Mouse (Mus musculus) left cerebral cortex, postnatal 10 days (tissue): ENCODE data around the gene Kbtbd12. TPM values are rescaled to one million over a fixed set of nuclear protein-coding genes. Genes with fewer than 3 reads are reported as not detected.

Experiments
- DNase-seq, 2 experiments: peaks; one replicate each; pipeline ENCODE4 v3.0.0; 2021 to 2022; ENCODE audit warnings: low spot score in 2 of 2, mixed read lengths in 1 of 2; ENCODE audit errors: extremely low spot score in 1 of 2
- intact Hi-C: fragments of 180-260 bp; cut with DNase I; formaldehyde crosslinking; loops from one replicate; pipeline ENCODE4 v1.15.1; 2025
- total RNA-seq, 2 experiments: library from RNA; stranded (reverse); gene quantifications; 2 replicates each; pipeline ENCODE4 v1.2.3; 2021

Gene Kbtbd12
- total RNA-seq, 2 experiments from 2014 or later: 0.20 to 0.56 TPM

DNA sequence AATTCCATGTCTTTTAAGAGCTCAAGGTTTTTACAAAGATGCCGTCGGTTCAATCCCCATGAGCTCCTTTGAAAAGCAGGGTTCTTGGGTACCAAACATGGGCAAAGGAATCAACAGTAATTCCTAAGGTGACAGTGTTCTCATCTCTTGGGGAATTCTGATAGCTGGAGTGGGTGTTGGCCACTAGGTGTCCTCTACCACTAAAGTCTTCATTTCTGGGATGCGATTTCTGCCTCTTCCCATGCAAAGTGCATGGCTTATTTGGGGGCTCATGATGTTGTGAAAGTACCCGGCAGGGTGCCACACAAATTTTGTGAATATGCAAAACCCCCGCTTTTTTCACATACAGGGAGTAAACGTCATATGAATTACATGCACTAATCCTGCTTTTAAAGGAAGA, 72.7 kb downstream of the Kbtbd12 start:
- no peak for DNase-seq
- intact Hi-C loops: no loop called here

DNA sequence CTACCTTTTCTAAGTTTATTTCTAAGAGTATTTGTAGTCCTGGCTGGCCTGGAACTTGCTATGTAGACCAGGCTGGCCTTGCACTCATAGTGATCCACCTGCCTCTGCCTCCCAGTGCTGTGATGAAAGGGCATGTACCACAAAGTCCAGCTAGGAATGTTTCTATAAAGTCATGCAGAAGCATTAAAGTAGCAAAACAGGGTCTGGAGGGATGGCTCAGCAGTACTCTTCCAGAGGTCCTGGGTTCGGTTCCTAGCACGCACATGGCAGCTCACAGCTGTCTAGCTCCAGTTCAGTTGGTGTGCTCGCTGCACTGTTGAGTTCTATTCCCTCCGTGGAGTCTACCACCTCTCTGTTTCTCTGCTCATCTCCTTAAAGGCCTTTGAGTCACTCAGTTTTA, 77.6 kb downstream of the Kbtbd12 start:
- DNase-seq: no peak

DNA sequence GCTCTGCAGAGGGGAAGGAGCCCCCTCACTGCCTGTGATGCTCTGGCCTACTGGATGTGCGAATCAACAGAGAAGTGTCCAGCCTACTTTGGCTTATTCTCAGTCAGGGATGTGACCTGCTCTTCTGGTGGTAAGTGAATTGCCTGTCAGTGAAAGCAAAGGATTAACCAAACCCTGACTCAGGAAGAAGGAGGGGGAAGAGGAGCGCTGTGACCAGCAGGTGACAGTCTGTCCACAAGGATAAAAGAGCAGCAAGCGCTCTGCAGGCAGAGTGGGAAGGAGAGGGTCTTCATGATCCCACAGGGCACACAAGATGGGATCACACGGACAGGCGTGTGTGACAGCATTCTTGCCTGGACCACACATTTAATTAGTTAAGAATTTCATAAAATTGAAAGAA, 78.1 kb downstream of the Kbtbd12 start:
- DNase-seq: no peak
- intact Hi-C loops: loop anchor here (5.0 kb wide), 1 partner anchor 268 kb away; no protein-coding TSS in a partner anchor

More for the DNA sequence above, 77.6 kb downstream of the Kbtbd12 start:
- intact Hi-C loops: no loop called here

DNA sequence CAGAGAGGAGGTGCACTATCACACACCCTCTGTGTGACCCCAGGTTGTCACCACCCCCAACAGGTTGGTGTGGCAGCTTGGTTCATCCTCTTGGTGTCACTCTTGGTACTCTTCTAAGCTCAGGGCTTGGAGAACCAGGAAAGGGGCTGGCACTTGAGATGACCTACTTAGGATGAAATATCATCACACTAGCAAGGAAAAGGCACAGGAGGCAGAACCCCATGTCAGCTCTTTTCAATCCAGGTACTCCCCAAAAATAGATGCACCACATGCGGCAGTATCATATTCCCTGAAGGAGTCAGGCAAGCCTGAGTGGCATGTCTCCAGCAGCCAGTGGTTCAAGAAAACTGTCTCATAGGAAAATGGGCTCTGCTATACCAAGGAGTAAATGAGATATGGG, 79.7 kb downstream of the Kbtbd12 start:
- intact Hi-C loops: loop anchor here (5.0 kb wide), 1 partner anchor 269 kb away; no protein-coding TSS in a partner anchor
- DNase-seq: no peak

DNA sequence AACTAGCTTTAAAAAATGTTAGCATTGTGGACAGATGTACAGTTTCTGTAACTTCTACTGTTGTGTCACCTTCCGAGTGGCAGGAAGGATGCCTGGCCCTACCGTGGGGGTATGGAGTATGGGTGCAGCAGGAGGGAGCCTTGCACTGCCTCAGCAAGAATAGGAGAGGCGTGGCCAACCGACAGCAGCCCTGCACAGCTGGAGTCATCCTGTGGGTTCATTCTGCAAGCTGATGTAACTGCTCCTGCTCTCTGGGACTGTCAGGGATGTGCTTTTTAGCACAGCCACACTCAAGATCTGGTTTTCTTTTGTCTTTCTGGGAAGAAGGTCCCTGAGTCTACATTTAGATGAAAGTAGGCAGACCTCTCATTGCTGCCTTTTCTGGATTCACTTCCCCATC, 80.2 kb downstream of the Kbtbd12 start:
- intact Hi-C loops: loop anchor here (5.0 kb wide), 1 partner anchor 270 kb away; no protein-coding TSS in a partner anchor
- DNase-seq: no peak

DNA sequence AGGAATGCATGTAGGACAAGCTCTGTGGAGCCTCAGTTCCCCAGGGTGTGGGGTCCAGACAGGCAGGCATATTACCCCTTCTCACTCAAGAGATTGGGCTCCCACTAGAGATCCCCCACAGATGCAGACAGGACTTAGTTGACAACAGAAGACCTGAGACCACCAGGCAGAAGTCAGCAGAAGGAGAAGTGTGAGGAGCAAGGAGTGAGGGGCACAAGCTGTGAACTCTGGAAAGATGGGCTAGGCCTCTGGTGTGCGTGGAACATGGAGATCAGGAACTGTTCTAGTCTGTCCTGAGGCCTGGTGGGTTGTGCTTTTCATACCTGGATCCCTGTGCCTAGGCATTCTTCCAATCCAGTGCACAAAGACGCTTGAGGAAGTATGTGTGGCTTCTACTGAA, 87.8 kb downstream of the Kbtbd12 start:
- no peak for DNase-seq
- intact Hi-C loops: no loop called here

DNA sequence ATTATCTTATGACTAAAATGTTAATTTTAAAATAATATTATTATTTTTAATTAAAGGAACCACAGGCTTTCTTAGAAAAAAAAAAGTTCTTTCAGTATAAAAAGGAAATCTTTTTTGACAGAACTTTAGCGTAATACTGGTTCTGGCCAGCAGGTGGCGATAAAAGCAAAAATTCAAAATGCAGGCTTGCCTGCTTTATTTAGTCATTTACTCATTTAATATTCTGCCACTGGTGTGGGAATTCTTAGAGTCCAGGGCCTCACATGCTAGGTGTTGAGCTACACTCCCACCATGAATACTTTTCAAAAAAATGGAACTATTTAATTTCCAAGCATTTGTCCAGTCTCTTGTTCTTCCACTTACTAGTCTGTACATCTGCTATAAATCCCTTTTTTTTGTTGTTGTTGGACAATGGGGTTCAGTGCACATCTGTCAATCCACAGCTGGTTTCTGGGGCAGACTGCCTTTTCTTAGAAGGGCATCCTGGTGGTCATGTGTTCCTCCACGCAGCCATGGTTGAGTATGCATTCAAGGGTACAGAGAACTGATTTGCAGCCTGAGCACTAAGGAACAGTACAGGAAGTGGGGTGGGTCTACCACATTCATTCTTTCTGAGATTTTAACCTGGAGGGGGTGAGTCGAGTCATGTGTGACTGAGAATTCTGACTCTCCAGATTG, 88.5 kb downstream of the Kbtbd12 start:
- intact Hi-C loops: no loop called here
- DNase-seq: peak; percentile 55 to 56

DNA sequence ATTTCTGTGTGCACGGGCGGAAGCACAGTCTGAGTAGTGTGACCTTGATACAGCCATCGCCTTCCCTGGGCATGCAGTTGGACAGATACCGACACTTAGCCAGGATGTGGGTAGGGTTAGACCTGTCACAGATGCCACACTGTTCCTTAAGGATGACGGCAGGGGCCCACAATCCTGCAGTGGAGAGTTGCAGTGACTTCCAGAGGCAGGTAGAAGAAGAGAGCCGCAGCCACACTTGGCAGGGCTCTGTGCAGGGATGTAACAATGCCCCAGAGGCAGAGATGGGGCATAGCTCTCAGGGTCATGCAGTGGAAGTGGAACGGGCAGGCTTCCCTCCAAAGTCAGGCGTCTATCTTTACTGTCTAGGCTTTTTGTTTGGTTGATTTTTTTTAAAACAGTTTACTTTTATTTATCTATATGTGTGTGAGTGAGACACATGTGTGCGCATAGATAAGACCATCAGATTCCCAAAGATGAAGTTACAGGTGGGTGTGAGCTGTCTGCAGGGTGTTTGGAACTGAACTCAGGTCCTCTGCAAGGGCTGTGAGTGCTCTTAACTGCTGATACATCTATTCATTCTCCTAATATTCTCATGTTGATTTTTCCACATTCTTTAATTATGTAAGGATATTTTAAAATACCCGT, 89.2 kb downstream of the Kbtbd12 start:
- no peak for DNase-seq
- intact Hi-C loops: no loop called here

DNA sequence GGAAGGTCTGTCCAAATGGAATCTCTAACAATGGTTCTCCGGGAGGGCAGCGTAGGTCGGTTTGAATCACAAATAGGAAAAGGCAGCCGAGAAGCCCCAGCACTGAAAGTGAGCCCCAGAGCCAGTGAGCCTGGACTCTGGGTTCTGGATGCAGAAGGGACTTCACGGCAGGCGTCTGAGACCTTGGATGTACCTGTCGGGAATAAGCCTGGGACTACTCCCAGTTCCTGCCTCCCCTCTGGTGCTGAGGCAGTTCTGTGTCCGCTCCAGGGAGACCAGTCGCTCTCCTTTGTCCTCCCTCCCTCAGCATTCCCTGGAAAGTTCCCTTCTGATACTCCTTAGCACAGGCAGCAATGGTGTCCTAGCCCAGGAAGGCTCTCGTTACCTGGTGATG, 92.4 kb downstream of the Kbtbd12 start:
- DNase-seq: no peak
- intact Hi-C loops: no loop called here

DNA sequence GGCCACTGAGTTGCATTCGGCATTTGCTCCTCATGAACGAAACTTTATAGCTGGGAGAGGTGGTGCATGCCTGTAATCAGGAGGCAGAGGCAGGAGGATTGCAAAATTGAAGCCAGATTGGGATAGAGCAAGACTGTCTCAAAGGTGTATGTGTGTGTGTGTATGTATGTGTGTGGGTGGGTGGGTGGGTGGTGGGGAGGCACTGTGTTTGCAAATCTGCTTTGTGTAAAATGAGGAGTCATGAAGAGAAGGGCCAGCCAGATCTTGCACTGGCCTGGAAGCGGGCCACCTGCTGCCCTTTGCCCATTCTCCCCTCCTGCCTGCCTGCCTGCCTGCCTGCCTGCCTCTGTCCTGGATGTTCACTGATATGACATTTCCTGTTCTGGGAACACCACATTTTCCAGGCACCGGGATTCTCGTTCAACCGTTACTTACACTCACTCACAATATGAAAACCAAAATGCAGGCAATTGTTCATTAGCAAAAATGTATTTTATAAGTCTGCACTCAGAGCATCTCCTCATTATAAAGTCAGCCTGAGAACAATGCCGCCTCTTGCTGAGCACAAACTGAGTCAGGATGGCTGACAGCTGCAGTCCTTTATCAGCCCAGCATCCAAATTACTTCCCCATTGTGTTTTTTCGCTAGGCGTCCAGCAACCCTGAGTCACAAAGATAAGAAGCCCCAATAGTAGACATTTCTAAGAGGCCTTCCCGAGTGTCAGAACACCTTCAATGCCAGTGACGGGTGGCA, 92.9 kb downstream of the Kbtbd12 start:
- no peak for DNase-seq
- intact Hi-C loops: no loop called here

DNA sequence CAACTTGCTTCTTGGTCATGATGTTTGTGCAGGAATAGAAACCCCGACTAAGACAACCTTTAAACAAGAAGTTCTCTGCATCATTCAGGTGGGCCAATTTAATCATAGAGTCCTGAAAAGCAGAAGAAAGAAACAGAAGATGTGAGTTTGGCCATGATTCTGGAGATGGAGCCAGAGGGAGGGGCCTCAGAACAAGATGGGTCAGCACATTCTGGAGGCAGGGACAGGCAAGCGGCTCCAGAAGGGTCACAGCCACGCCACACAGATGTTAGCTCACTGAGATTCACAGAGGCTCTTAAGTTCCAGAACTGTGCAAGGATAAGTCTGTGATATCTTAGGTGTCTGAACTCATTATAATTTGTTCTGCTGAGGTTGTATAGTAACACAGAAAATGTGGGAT, 93.5 kb downstream of the Kbtbd12 start:
- DNase-seq: no peak
- intact Hi-C loops: no loop called here

DNA sequence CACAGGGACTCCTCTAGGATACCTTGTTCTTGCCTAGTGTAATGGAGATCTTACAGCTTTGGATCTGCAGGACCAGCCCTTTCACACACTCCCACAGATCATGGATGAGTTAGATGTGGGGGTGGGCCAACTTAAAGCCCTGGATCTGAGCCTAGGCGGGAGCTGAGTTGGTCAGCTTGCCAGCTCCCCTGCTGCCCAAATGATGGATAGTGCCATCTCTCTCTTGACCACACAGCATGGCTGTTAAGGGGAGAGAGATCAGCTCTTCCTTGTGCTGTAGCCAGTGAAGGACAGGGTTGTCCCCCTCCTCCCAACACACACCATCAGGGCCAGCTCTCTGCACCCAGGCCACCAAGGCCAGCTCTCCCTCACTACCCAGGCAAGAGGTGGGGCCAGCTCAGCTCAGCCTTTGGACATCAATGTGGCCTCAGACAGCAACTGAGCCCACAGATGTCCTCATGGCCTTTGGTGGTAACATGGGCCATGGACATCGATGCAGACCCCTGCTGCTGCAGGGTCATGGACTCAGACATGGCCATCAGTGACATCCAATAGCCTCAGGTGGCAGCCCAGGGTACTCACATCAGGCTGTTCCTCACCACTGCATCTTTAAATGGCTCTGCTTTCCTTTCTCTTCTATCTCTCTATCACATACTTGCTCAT, 97.5 kb downstream of the Kbtbd12 start:
- no peak for DNase-seq
- intact Hi-C loops: no loop called here

DNA sequence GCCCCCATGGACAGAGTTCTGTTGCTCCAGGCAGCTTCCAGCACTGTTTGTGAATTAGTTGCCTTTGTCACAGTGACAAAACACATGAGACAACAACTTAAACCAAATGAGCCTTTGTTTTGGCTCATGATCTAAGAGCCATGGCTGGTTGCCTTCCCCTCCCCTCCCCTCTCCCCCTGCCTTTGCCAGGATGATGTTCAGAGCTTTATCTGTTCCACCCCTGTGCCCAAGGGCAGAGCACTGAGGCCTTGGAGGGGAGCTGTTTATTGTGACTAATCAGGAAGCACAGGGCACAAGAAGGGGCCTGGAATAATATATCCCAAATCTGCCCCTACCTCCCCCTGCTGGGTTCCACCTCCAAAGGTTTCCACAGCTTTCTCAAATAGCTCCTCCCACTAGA, 107.4 kb downstream of the Kbtbd12 start:
- DNase-seq: no peak
- intact Hi-C loops: no loop called here

DNA sequence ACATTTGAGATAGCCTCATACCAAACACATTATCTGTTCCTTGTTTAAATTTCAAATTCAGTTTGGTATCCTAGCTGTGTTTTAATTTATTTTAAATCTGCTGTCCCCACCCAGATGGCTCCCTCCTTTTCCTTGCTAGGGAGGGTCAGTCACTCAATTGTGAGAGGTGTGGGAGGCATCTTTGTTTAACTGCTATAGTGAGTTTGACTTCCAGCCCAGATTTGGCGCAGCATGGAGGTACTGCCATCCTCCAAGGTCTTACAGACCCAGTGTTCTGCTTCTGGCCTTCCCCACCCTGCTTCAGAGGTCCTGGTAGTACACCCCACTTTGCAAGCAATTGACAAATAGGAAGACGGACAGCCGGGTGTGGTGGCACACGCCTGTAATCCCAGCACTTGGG, 113.7 kb downstream of the Kbtbd12 start:
- intact Hi-C loops: no loop called here
- no peak for DNase-seq

DNA sequence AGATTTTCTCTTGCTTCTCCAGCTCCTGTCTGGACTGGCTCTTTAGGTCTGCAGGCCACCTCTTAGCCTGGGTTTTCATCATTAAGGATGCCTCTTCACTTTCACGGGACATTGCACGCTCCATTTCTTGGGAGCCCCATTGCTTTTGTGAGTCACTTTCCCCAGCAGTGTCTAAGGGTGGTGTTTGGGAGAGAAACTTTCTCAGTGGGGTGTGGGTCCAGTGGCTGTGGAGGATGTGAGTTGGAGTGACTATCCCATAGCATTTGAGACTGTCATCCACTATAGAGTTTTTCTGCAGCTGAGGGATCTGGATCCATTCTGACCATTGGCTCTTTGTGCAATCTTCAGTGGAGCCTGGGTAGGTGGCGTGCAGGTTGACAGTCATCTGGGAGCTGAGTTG, 114.3 kb downstream of the Kbtbd12 start:
- intact Hi-C loops: no loop called here
- no peak for DNase-seq

DNA sequence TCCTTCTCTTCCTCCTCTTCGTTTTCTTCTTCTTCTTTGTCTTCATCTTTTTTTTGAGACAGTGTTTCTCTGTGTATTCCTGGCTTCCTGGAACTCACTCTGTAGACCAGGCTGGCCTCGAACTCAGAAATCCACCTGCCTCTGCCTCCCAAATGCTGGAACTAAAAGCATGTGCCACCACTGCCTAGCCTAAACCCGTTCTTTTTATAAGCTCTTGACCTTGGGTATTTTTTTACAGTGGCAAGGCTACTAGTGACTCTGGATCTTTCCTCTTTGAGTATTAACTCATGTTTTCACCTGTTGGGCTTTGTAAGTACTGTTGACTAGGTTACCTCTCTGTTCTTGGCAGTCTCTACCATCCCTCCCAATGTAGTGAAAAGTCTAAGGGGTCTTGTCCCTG, 114.7 kb downstream of the Kbtbd12 start:
- intact Hi-C loops: no loop called here
- no peak for DNase-seq

DNA sequence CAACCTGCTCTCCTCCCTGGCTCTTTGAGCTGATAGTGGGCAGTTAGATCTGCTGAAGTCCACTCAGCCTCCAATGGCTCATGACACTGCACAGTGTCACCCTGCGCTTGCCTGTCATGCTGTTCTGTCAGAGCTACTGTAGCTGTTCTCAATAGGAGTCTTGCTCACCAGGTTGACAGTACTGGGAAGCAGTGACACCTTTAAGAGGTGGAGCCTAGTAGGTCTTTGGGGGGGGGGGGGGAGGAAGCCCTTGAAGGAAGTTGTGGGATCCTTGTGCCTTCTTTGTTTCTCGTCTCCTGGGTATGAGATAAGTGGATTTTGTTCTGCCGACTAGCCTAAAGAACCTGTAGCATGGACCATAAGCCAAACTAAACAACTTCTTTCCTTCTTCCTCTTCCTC, 115.1 kb downstream of the Kbtbd12 start:
- no peak for DNase-seq
- intact Hi-C loops: no loop called here

DNA sequence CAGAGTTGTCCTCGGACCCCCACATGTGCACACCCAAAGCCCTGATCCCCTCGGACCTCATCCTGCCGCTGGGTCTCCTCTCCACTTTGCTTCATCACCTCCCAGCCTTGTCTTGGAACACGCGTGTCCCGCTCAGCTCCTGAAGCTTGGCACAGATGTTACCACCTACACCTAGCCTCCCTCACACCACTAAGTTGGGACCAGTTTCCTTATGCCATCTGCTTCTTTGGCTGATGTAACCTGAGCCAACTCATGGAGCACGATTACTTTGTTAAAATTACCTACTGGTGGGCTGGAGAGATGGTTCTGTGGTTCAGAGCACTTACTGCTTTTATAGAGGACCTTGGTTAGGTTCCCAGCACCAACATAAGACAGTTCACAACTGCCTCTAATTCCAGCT, 115.9 kb downstream of the Kbtbd12 start:
- no peak for DNase-seq
- intact Hi-C loops: no loop called here

DNA sequence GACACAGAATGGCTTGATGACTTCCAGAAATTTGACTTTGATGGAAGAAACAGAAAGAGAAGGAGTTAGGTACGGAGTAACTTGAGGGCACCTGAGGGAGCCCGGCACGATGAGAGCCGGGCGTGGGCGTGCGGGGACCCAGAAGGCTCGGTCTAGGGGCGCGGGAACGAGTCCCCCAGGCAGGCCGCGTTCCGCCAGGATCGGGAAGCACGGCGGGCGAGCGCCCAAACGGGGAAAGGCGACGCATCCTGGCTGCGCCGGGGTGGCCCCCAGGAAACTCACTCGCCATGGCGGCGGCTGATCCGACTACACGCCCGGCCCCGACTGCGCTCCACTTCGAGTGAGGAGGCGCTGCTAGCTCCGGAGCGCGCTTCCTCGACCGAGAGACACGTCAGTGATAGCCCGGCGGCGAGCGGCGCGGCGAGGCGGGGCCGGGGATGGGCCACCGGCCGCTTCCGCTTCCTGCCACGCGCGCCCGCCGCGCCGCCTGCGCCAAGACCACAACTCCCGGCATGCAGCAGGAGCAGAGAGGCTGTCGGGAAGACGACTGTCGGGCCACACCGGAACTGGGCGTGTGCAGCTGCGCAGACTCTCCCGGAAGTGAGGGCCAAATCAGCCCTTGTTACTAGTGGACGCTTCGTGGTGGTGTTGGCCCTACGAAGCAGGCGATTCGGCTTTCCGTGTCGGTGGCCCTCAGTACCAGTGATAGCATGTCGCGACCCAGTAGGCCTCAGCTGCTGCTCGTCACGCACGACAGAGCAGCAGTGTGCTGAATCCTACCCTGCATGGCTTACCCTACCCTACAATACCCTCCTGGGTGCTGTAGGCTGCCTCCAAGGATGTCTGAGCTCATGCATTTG, 119.1 kb downstream of the Kbtbd12 start, which contains the start of gene Sec61a1:
Gene Sec61a1, minus strand, starts transcription at position 502 of the 860 bp plus-strand sequence.
- intact Hi-C loops: no loop called here
- peak; percentile 94 to 98 for DNase-seq
